Mouse (Mus musculus) heart, postnatal 0 days (tissue): ENCODE data around the gene Pxylp1. TPM values are rescaled to one million over a fixed set of nuclear protein-coding genes. Genes with fewer than 3 reads are reported as not detected.
A peak's percentile ranks its signal among the peaks of the same experiment; 100 is the strongest.

Source experiments
- ATAC-seq: fragments of 200-750 bp; cut with Nextera tagmentation; 2 replicates; pipeline ENCODE4 v1.8.0; 2017; ENCODE audit warnings: low read depth, moderate number of reproducible peaks, moderate library complexity; ENCODE audit not compliant: insufficient read depth
- DNase-seq: peaks from one replicate; pipeline ENCODE4 v3.0.0-alpha.2; 2016; ENCODE audit warnings: low spot score
- H3K27ac ChIP-seq: fragments of 300-500 bp; sonication (generic); 2 replicates; pipeline ENCODE4 v1.5.1; 2014; ENCODE audit warnings: low read depth, mild to moderate bottlenecking
- H3K27me3 ChIP-seq: fragments of 300-500 bp; sonication (generic); 2 replicates; pipeline ENCODE4 v1.6.1; 2014; ENCODE audit warnings: low read length, mixed read lengths; ENCODE audit not compliant: control insufficient read depth, insufficient read depth
- H3K36me3 ChIP-seq: fragments of 300-500 bp; sonication (generic); replicated peaks from 2 replicates; pipeline ENCODE4 v1.6.1; 2014; ENCODE audit warnings: low read length, mixed read lengths; ENCODE audit not compliant: control insufficient read depth, insufficient read depth
- H3K4me1 ChIP-seq: fragments of 300-500 bp; sonication (generic); 2 replicates; pipeline ENCODE4 v1.6.1; 2014; ENCODE audit warnings: antibody characterized with exemption; ENCODE audit not compliant: control insufficient read depth, insufficient read depth
- H3K4me2 ChIP-seq: fragments of 300-500 bp; sonication (generic); 2 replicates; pipeline ENCODE4 v1.6.1; 2014; ENCODE audit warnings: low read depth, mild to moderate bottlenecking, low read length, moderate library complexity
- H3K4me3 ChIP-seq: fragments of 300-500 bp; sonication (generic); 2 replicates; pipeline ENCODE4 v1.5.1; 2014; ENCODE audit warnings: low read depth, low read length
- H3K9ac ChIP-seq: fragments of 300-500 bp; sonication (generic); replicated peaks from 2 replicates; pipeline ENCODE4 v1.6.1; 2014; ENCODE audit warnings: low read depth, low read length, mixed read lengths
- H3K9me3 ChIP-seq: fragments of 300-500 bp; sonication (generic); replicated peaks from 2 replicates; pipeline ENCODE4 v1.6.1; 2016; ENCODE audit warnings: low read length; ENCODE audit not compliant: control insufficient read depth
- CTCF ChIP-seq: IDR thresholded peaks from 2 replicates; pipeline ENCODE4 v1.5.1; 2016; ENCODE audit warnings: antibody characterized with exemption, control low read depth, low read depth
- EP300 ChIP-seq: IDR thresholded peaks from 2 replicates; pipeline ENCODE4 v1.6.1; 2016; ENCODE audit warnings: antibody characterized with exemption, low read depth
- WGBS: fragments of 180-500 bp; shearing (Covaris S2); extraction: QIAGEN DNeasy Blood & Tissue Kit; methylation state at CpG from one replicate; pipeline ENCODE4 v1.1.7; 2014; 5-methylcytosine and 5-hydroxymethylcytosine counted together
- polyA plus RNA-seq: library from polyadenylated mRNA; unstranded; fragments of >200 nt; fragmentation: Nextera tagmentation; extraction: Ambion mirVana; gene quantifications from 2 replicates; pipeline ENCODE4 v1.2.1, GENCODE M21; 2015
- total RNA-seq: library from RNA; depleted of rRNA; stranded (reverse); fragments of >200 nt; gene quantifications from 2 replicates; pipeline ENCODE4 v1.2.3, GENCODE M21; 2014; ENCODE audit warnings: low replicate concordance

Pxylp1 gene
- total and polyA plus RNA-seq, 2 experiments from 2014 or later: 14.4 to 89.9 TPM

DNA sequence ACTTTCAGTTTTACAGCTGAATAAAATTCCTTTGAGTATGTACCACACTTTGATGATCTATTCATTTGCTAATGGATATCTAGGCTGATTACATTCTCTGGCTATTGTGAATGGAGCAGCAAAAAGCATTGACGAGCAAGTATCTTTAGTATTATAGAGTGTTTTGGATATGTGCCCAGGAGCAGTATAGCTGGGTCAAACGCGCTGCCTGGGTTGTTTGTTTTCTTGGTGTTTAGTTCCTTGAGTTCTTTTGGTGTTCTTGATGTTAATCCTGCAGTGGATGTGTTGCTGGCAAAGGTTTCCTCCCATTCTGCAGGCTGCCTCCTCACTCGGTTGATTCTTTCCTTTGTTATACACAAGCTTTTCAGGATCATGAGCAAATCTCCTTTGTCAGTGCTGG lies 80.5 kb downstream of the Pxylp1 start:
- 0 out of 2 replicates have a peak, but pooled peaks cover 5% of the 10 kb centered on the region for H3K9me3 ChIP-seq
- H3K27me3 ChIP-seq: no peaks in the 10 kb centered on the region
- no peaks in the 10 kb centered on the region for H3K4me1 ChIP-seq
- no peak for DNase-seq
- no peak overlapping the region for H3K4me2 ChIP-seq
- no peaks in the 10 kb centered on the region for H3K36me3 ChIP-seq
- no peak overlapping the region for H3K9ac ChIP-seq
- H3K27ac ChIP-seq: no peak overlapping the region
- ATAC-seq: no peak
- H3K4me3 ChIP-seq: no peak overlapping the region
- WGBS: 59% methylated on average over 4 of the region's 4 CpGs
- TF ChIP-seq CTCF: no peak
- no peak for TF ChIP-seq EP300

DNA sequence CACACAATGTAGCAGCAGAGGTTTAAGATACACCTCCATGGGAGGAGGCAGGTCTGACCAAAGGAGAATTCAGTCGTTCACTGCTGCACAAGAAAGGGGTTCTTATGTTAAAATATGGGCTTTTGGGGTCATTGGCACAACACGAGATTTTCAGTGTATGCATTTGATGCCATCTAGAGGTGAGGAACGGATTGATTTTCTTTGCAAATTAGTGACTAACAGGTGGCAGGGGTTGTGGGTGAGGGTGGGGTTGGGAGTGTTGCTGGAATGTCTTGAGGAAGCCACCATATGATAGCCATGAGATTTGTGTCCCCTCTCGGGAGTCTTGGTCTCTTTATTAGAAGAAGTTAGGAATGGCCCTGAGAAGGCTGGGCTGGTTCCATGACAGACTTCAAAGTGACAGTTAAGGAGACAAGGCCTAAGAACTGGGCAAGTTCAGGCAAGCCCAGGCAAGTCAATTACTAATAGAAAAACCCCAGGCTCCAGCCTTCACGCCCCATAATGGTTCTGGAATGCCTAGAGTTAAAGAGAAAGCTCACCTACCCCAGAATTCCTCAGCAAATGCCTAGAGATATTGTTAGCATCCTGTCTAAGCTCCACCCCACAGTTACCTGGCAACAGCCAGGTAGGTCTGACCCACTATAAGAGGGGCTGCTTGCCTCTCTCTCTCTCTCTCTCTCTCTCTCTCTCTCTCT lies 92.2 kb downstream of the Pxylp1 start:
- 22% methylated on average over 5 of the region's 5 CpGs for WGBS
- Histone ChIP-seq H3K27me3 (no peaks in the 10 kb centered on the region), H3K4me1 (no peaks in the 10 kb centered on the region), H3K36me3 (no peaks in the 10 kb centered on the region), H3K4me3 (no peak overlapping the region), H3K4me2 (no peak overlapping the region), H3K27ac (no peak overlapping the region), H3K9me3 (no peaks in the 10 kb centered on the region), H3K9ac (no peak overlapping the region)
- ATAC-seq: no peak
- TF ChIP-seq EP300 (no peak), CTCF (peak; percentile 58)
- peak; percentile 26 for DNase-seq

DNA sequence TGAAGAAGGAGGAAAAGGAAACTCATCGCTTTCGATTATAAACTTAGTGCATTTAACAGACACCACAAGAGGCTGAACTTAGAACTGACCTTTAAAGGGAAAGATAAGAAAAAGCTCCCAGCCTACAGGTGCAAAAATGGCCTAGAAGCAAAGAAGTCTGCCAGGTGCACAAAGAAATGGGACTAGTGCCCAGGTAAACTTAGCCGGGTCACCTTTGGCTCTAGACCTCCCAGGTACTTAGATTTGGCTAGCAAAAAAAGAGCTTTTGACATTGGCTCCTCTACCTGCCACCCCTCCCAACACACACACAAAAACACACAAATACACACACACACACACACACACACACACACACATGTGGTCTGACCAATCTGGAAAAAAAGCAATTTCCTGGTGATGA lies 95.2 kb downstream of the Pxylp1 start:
- Histone ChIP-seq H3K9ac (no peak overlapping the region), H3K9me3 (no peaks in the 10 kb centered on the region), H3K36me3 (no peaks in the 10 kb centered on the region), H3K27me3 (no peaks in the 10 kb centered on the region), H3K4me2 (no peak overlapping the region), H3K4me1 (no peaks in the 10 kb centered on the region), H3K27ac (no peak overlapping the region), H3K4me3 (no peak overlapping the region)
- WGBS: 93% methylated on average over 3 of the region's 3 CpGs
- ATAC-seq (no peak), DNase-seq (no peak)
- no peak for TF ChIP-seq CTCF
- TF ChIP-seq EP300: no peak

GRCm38 (mm10) chr9:96795399-96795928 lies 97.0 kb downstream of the Pxylp1 start:
- Histone ChIP-seq H3K27me3 (no peaks in the 10 kb centered on the region), H3K9me3 (no peaks in the 10 kb centered on the region), H3K36me3 (no peaks in the 10 kb centered on the region), H3K4me3 (peak overlapping the region; percentile 45), H3K9ac (peak overlapping the region; percentile 36; the same call in 1 of the 2 replicates), H3K4me2 (peak overlapping the region; percentile 75), H3K4me1 (no peaks in the 10 kb centered on the region), H3K27ac (peak overlapping the region; percentile 32; the same call in 1 of the 2 replicates)
- no peak for TF ChIP-seq CTCF
- TF ChIP-seq EP300: no peak
- ATAC-seq: peak; percentile 82
- WGBS: 5% methylated on average over 10 of the region's 10 CpGs
- peak; percentile 64 for DNase-seq

DNA sequence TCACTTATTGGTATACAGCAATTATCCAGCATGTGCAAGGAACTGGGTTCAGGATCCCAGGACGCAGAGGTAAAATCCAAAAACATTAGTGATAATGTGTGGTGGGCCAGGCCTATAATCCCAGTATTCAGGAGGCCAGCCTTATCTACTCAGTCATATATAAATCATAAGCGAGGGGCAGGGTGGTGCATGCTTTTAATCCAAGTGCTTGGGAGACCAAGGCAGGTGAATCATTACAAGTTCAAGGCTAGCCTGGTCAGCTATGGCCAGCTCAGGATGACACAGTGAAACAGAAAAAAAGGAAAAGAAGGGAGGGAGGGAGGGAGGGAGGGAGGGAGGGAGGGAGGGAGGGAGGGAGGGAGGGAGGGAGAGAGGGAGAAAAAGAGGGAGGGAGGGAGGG lies 97.9 kb downstream of the Pxylp1 start:
- ATAC-seq: no peak
- Histone ChIP-seq H3K9ac (no peak overlapping the region), H3K36me3 (no peaks in the 10 kb centered on the region), H3K4me2 (no peak overlapping the region), H3K27me3 (no peaks in the 10 kb centered on the region), H3K4me3 (no peak overlapping the region), H3K9me3 (no peaks in the 10 kb centered on the region), H3K27ac (no peak overlapping the region), H3K4me1 (no peaks in the 10 kb centered on the region)
- no peak for DNase-seq
- WGBS: 84% methylated on average over 2 of the region's 2 CpGs
- TF ChIP-seq EP300: no peak
- TF ChIP-seq CTCF: no peak

DNA sequence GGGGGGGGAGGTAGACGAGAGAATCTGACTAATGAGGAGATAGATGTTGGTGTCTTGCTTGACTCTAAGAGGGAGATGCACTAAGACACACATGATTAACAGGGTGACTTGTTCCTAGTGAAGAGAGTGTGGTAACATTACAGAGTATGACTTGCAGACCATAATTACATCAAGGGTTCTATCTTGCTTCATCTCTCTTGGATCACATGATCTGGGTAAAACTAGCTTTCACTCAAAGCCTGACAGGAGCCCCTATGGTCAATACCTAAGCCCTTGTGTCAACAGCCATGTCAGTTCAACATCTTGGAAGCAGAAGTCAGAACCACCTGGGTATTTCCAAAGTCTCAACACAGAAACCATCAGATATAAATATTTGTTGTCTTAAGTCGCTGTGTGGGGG lies 99.9 kb downstream of the Pxylp1 start:
- TF ChIP-seq EP300: no peak
- TF ChIP-seq CTCF: no peak
- DNase-seq: no peak
- Histone ChIP-seq H3K27ac (no peak overlapping the region), H3K4me1 (no peaks in the 10 kb centered on the region), H3K36me3 (no peaks in the 10 kb centered on the region), H3K4me3 (no peak overlapping the region), H3K4me2 (no peak overlapping the region), H3K9me3 (no peaks in the 10 kb centered on the region), H3K27me3 (no peaks in the 10 kb centered on the region), H3K9ac (no peak overlapping the region)
- 76% methylated on average over 2 of the region's 2 CpGs for WGBS
- no peak for ATAC-seq
